1 mouse cellular context compared by ENCODE assay signal in the genomic region with DNA sequence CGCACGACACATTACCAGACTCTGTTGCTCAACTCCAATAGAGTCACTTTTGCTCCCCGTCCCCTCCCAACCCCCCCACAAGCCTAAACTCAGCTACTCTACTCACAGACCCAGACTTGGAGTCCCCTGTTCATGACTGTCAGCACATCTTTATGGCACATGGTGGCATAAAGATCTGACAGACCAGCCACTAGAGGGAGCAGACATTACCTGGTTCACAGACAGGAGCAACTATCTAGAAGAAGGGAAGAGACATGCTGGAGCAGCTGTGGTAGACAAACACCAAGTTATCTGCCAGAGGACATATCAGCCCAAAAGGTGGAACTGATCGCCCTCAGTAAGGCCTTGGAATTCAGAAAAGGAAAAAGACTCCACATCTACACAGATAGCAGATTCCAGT.
TF ChIP-seq lines count a peak whose summit lies in the region.

No protein-coding gene starts in this region.

TF ChIP-seq in CH12.LX, 34 proteins besides CTCF, POLR2A, EP300 and RAD21 (continued from another document):
- peak; percentile 66; the same call in 1 of the 2 replicates for TF ChIP-seq MYC (IDR thresholded peaks at IDR 0.05; ENCODE audit: low read depth, low read length)
- TF ChIP-seq POLR2AphosphoS2 (IDR thresholded peaks at IDR 0.05; ENCODE audit: low read depth, low read length), result no peak
- no peak for TF ChIP-seq CHD1 (IDR thresholded peaks at IDR 0.05; ENCODE audit: low read depth, low read length)
- no peak for TF ChIP-seq ETS1 (conservative IDR thresholded peaks at IDR 0.05; ENCODE audit: low read depth, low read length)
- TF ChIP-seq NRF1 (IDR thresholded peaks at IDR 0.05; ENCODE audit: low read depth, low read length), result no peak
